Mouse (Mus musculus): ENCODE results near the gene Josd2. TPM values are rescaled to one million over a fixed set of nuclear protein-coding genes. Genes with fewer than 3 reads are reported as not detected.
A peak's percentile ranks its signal among the peaks of the same experiment; 100 is the strongest.

Josd2 gene
- total and polyA plus RNA-seq, 2 experiments from 2014 or later: 28.3 to 44.5 TPM

GRCm38 (mm10) chr7:44519240-44519913, 51.6 kb downstream of the Josd2 start:
- Histone ChIP-seq H3K4me3 (ENCODE audit: low read length) (no peak overlapping the region), H3K4me2 (ENCODE audit: low read depth, low read length) (no peak overlapping the region), H3K4me1 (ENCODE audit: insufficient read depth, low read length) (no peaks in the 10 kb centered on the region), H3K27me3 (ENCODE audit: insufficient read depth, low read length) (0 out of 2 replicates have a peak, but pooled peaks cover 4% of the 10 kb centered on the region), H3K9ac (replicated peaks; ENCODE audit: low read length) (no peak overlapping the region), H3K27ac (no peak overlapping the region), H3K9me3 (ENCODE audit: low read length) (no peaks in the 10 kb centered on the region), H3K36me3 (ENCODE audit: insufficient read depth, low read length) (no peaks in the 10 kb centered on the region)
- DNase-seq (ENCODE audit: low spot score): no peak
- WGBS: 69% methylated on average over 9 of the region's 9 CpGs
- ATAC-seq: no peak
- TF ChIP-seq CTCF (IDR thresholded peaks at IDR 0.05; ENCODE audit: low read depth): peak; percentile 23; the same call in 1 of the 2 replicates

DNA sequence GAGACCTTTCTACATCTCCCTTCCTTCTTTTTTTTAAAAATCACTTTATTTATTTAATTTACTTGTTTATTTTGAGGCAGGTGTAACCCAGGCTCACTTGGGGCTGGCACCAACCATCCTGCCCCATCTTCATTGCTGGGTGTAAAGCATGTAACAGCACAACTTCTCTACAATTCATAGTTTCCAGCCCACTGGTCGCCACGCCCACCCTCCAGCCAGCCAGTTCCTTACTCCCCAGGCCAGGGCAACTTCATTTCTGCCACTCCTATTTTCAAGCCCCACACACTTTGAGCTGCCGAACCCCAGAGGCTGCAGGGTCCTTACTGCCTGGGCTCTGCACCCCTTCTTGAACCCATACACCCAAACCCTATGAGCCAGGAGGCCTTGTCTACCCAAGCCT, 53.2 kb downstream of the Josd2 start:
- 61% methylated on average over 3 of the region's 3 CpGs for WGBS
- no peaks in the 10 kb centered on the region for H3K4me1 ChIP-seq (ENCODE audit: insufficient read depth, low read length)
- H3K4me2 ChIP-seq (ENCODE audit: low read depth, low read length): no peak overlapping the region
- H3K4me3 ChIP-seq (ENCODE audit: low read length): no peak overlapping the region
- no peaks in the 10 kb centered on the region for H3K27me3 ChIP-seq (ENCODE audit: insufficient read depth, low read length)
- ATAC-seq (no peak), DNase-seq (ENCODE audit: low spot score) (no peak)
- no peak overlapping the region for H3K9ac ChIP-seq (replicated peaks; ENCODE audit: low read length)
- no peaks in the 10 kb centered on the region for H3K9me3 ChIP-seq (ENCODE audit: low read length)
- no peak for TF ChIP-seq CTCF (IDR thresholded peaks at IDR 0.05; ENCODE audit: low read depth)
- H3K27ac ChIP-seq: no peak overlapping the region
- H3K36me3 ChIP-seq (ENCODE audit: insufficient read depth, low read length): no peaks in the 10 kb centered on the region

Small RNA genes lying within 50 kb of the gene (microRNA-seq; reads per million reads assigned to microRNA genes)
- gene Mir7052: 0.35 to 0.36 reads per million in 2 experiments

Other genes starting within 250 kb of the Josd2 start
- not detected in 2 replicates for gene Klk1, start 242.6 kb upstream of the Josd2 start, total RNA-seq (2014; rRNA removed)
- gene Klk1, start 242.6 kb upstream of the Josd2 start, polyA plus RNA-seq (2015; fragmentation: Nextera tagmentation; extraction: Ambion mirVana): not detected in 2 replicates
- not detected in 2 replicates for gene Gm36864, start 231.8 kb upstream of the Josd2 start, total RNA-seq (2014; rRNA removed)
- gene Gm36864, start 231.8 kb upstream of the Josd2 start, polyA plus RNA-seq (2015; fragmentation: Nextera tagmentation; extraction: Ambion mirVana): not detected in 2 replicates
- gene 1700028J19Rik, start 221.3 kb upstream of the Josd2 start, total RNA-seq (2014; rRNA removed): 1.2 TPM in 1 of 2 replicates, not detected in the other
- gene 1700028J19Rik, start 221.3 kb upstream of the Josd2 start, polyA plus RNA-seq (2015; fragmentation: Nextera tagmentation; extraction: Ambion mirVana): 1.6 TPM in 2 replicates
- gene 2410002F23Rik, start 221.3 kb upstream of the Josd2 start, total RNA-seq (2014; rRNA removed): 340 and 409 TPM in 2 replicates
- 239 TPM in 2 replicates for gene 2410002F23Rik, start 221.3 kb upstream of the Josd2 start, polyA plus RNA-seq (2015; fragmentation: Nextera tagmentation; extraction: Ambion mirVana)
- gene Acp4, start 210.6 kb upstream of the Josd2 start, total RNA-seq (2014; rRNA removed): not detected in 2 replicates
- 0.13 TPM in 1 of 2 replicates, not detected in the other for gene Acp4, start 210.6 kb upstream of the Josd2 start, polyA plus RNA-seq (2015; fragmentation: Nextera tagmentation; extraction: Ambion mirVana)
- not detected in 2 replicates for gene Gm15517, start 206.5 kb upstream of the Josd2 start, total RNA-seq (2014; rRNA removed)
- gene Gm15517, start 206.5 kb upstream of the Josd2 start, polyA plus RNA-seq (2015; fragmentation: Nextera tagmentation; extraction: Ambion mirVana): not detected in 2 replicates
- 3.3 and 5.9 TPM in 2 replicates for gene Clec11a, start 161.1 kb upstream of the Josd2 start, total RNA-seq (2014; rRNA removed)
- 4.4 and 4.5 TPM in 2 replicates for gene Clec11a, start 161.1 kb upstream of the Josd2 start, polyA plus RNA-seq (2015; fragmentation: Nextera tagmentation; extraction: Ambion mirVana)
- 39.0 and 41.8 TPM in 2 replicates for gene Shank1, start 157.7 kb upstream of the Josd2 start, total RNA-seq (2014; rRNA removed)
- gene Shank1, start 157.7 kb upstream of the Josd2 start, polyA plus RNA-seq (2015; fragmentation: Nextera tagmentation; extraction: Ambion mirVana): 36.3 and 36.6 TPM in 2 replicates
- 130 and 154 TPM in 2 replicates for gene Syt3, start 83.9 kb upstream of the Josd2 start, total RNA-seq (2014; rRNA removed)
- 73.7 and 79.2 TPM in 2 replicates for gene Syt3, start 83.9 kb upstream of the Josd2 start, polyA plus RNA-seq (2015; fragmentation: Nextera tagmentation; extraction: Ambion mirVana)
- gene 1700008O03Rik, start 82.2 kb upstream of the Josd2 start, total RNA-seq (2014; rRNA removed): 1.4 and 2.3 TPM in 2 replicates
- 3.3 and 3.6 TPM in 2 replicates for gene 1700008O03Rik, start 82.2 kb upstream of the Josd2 start, polyA plus RNA-seq (2015; fragmentation: Nextera tagmentation; extraction: Ambion mirVana)
- 562 and 663 TPM in 2 replicates for gene Lrrc4b, start 39.0 kb upstream of the Josd2 start, total RNA-seq (2014; rRNA removed)
- gene Lrrc4b, start 39.0 kb upstream of the Josd2 start, polyA plus RNA-seq (2015; fragmentation: Nextera tagmentation; extraction: Ambion mirVana): 19.6 and 22.7 TPM in 2 replicates
- gene Aspdh, start 2.6 kb upstream of the Josd2 start, total RNA-seq (2014; rRNA removed): 10.2 and 15.5 TPM in 2 replicates
- 3.1 and 3.8 TPM in 2 replicates for gene Aspdh, start 2.6 kb upstream of the Josd2 start, polyA plus RNA-seq (2015; fragmentation: Nextera tagmentation; extraction: Ambion mirVana)
- 311 and 319 TPM in 2 replicates for gene Emc10, start 28.5 kb downstream of the Josd2 start, total RNA-seq (2014; rRNA removed)
- 138 and 152 TPM in 2 replicates for gene Emc10, start 28.5 kb downstream of the Josd2 start, polyA plus RNA-seq (2015; fragmentation: Nextera tagmentation; extraction: Ambion mirVana)
- 19.7 and 19.8 TPM in 2 replicates for gene Fam71e1, start 28.6 kb downstream of the Josd2 start, total RNA-seq (2014; rRNA removed)
- 26.7 and 31.9 TPM in 2 replicates for gene Fam71e1, start 28.6 kb downstream of the Josd2 start, polyA plus RNA-seq (2015; fragmentation: Nextera tagmentation; extraction: Ambion mirVana)
- gene Mybpc2, start 56.7 kb downstream of the Josd2 start, total RNA-seq (2014; rRNA removed): 0.14 and 0.47 TPM in 2 replicates
- gene Mybpc2, start 56.7 kb downstream of the Josd2 start, polyA plus RNA-seq (2015; fragmentation: Nextera tagmentation; extraction: Ambion mirVana): 0.19 and 0.25 TPM in 2 replicates
- 0.05 TPM in 1 of 2 replicates, not detected in the other for gene Spib, start 64.1 kb downstream of the Josd2 start, total RNA-seq (2014; rRNA removed)
- 0.06 TPM in 1 of 2 replicates, not detected in the other for gene Spib, start 64.1 kb downstream of the Josd2 start, polyA plus RNA-seq (2015; fragmentation: Nextera tagmentation; extraction: Ambion mirVana)
- 26.3 and 30.0 TPM in 2 replicates for gene Pold1, start 80.9 kb downstream of the Josd2 start, total RNA-seq (2014; rRNA removed)
- 17.6 and 18.7 TPM in 2 replicates for gene Pold1, start 80.9 kb downstream of the Josd2 start, polyA plus RNA-seq (2015; fragmentation: Nextera tagmentation; extraction: Ambion mirVana)
- 71.2 and 76.4 TPM in 2 replicates for gene Nr1h2, start 86.0 kb downstream of the Josd2 start, total RNA-seq (2014; rRNA removed)
- gene Nr1h2, start 86.0 kb downstream of the Josd2 start, polyA plus RNA-seq (2015; fragmentation: Nextera tagmentation; extraction: Ambion mirVana): 50.5 and 57.6 TPM in 2 replicates
- gene Napsa, start 104.4 kb downstream of the Josd2 start, total RNA-seq (2014; rRNA removed): 0.90 TPM in 1 of 2 replicates, not detected in the other
- 0.26 and 0.69 TPM in 2 replicates for gene Napsa, start 104.4 kb downstream of the Josd2 start, polyA plus RNA-seq (2015; fragmentation: Nextera tagmentation; extraction: Ambion mirVana)
- 24.7 and 37.0 TPM in 2 replicates for gene Kcnc3, start 122.7 kb downstream of the Josd2 start, total RNA-seq (2014; rRNA removed)
- gene Kcnc3, start 122.7 kb downstream of the Josd2 start, polyA plus RNA-seq (2015; fragmentation: Nextera tagmentation; extraction: Ambion mirVana): 8.0 and 8.2 TPM in 2 replicates
- 9.7 and 10.9 TPM in 2 replicates for gene Myh14, start 202.9 kb downstream of the Josd2 start, total RNA-seq (2014; rRNA removed)
- 9.3 and 10.6 TPM in 2 replicates for gene Myh14, start 202.9 kb downstream of the Josd2 start, polyA plus RNA-seq (2015; fragmentation: Nextera tagmentation; extraction: Ambion mirVana)
- gene Izumo2, start 240.8 kb downstream of the Josd2 start, total RNA-seq (2014; rRNA removed): not detected in 2 replicates
- gene Izumo2, start 240.8 kb downstream of the Josd2 start, polyA plus RNA-seq (2015; fragmentation: Nextera tagmentation; extraction: Ambion mirVana): not detected in 2 replicates

All from hindbrain, postnatal 0 days (tissue).